Mouse (Mus musculus) layer of hippocampus, adult 18-20 months (tissue): ENCODE measurements around the gene Zfp710. TPM values are rescaled to one million over a fixed set of nuclear protein-coding genes. Genes with fewer than 3 reads are reported as not detected.

ENCODE experiments used
- DNase-seq, 2 experiments: peaks; one replicate each; pipeline ENCODE4 v3.0.0; 2022; ENCODE audit warnings: low spot score in 2 of 2
- total RNA-seq, 2 experiments: library from RNA; stranded (reverse); gene quantifications; 2 replicates each; pipeline ENCODE4 v1.2.3; 2021

Zfp710 gene
- total RNA-seq, 2 experiments from 2014 or later, result 25.6 to 26.0 TPM

GRCm38 (mm10) chr7:80075946-80076583, 51.5 kb downstream of the Zfp710 start:
- no peak for DNase-seq

- DNase-seq, result no peak
Measured at GRCm38 (mm10) chr7:80076961-80077716, 52.5 kb downstream of the Zfp710 start.

GRCm38 (mm10) chr7:80077801-80078200, 53.2 kb downstream of the Zfp710 start:
- no peak for DNase-seq

- peak in 1 of 2 experiments; percentile 54 for DNase-seq
Measured at GRCm38 (mm10) chr7:80078792-80079301, 54.2 kb downstream of the Zfp710 start.

GRCm38 (mm10) chr7:80081586-80082554, 57.3 kb downstream of the Zfp710 start:
- no peak for DNase-seq

- DNase-seq, result no peak
Measured at GRCm38 (mm10) chr7:80084484-80084931, 59.9 kb downstream of the Zfp710 start.

- no peak for DNase-seq
Measured at GRCm38 (mm10) chr7:80085970-80086715, 61.5 kb downstream of the Zfp710 start.

- DNase-seq, result no peak
Measured at GRCm38 (mm10) chr7:80088191-80088590, 63.6 kb downstream of the Zfp710 start.

- no peak for DNase-seq
Measured at GRCm38 (mm10) chr7:80090191-80091003, 65.8 kb downstream of the Zfp710 start.

- no peak for DNase-seq
Measured at GRCm38 (mm10) chr7:80091004-80091865, 66.6 kb downstream of the Zfp710 start.

GRCm38 (mm10) chr7:80091866-80092210, 67.2 kb downstream of the Zfp710 start:
- no peak for DNase-seq

- peak; percentile 81 to 93 for DNase-seq
Measured at GRCm38 (mm10) chr7:80092351-80093046, 67.9 kb downstream of the Zfp710 start.

- no peak for DNase-seq
Measured at GRCm38 (mm10) chr7:80094481-80094880, 69.9 kb downstream of the Zfp710 start.

GRCm38 (mm10) chr7:80095598-80096309, 71.1 kb downstream of the Zfp710 start:
- DNase-seq, result no peak

- no peak for DNase-seq
Measured at GRCm38 (mm10) chr7:80098389-80098976, 73.9 kb downstream of the Zfp710 start.

GRCm38 (mm10) chr7:80103335-80103734, 78.7 kb downstream of the Zfp710 start:
- no peak for DNase-seq
